Mouse (Mus musculus): ENCODE measurements around the gene Vsig1. TPM values are rescaled to one million over a fixed set of nuclear protein-coding genes. Genes with fewer than 3 reads are reported as not detected.

The Vsig1 gene
- polyA plus RNA-seq, 1 experiment = 0.06 TPM

DNA sequence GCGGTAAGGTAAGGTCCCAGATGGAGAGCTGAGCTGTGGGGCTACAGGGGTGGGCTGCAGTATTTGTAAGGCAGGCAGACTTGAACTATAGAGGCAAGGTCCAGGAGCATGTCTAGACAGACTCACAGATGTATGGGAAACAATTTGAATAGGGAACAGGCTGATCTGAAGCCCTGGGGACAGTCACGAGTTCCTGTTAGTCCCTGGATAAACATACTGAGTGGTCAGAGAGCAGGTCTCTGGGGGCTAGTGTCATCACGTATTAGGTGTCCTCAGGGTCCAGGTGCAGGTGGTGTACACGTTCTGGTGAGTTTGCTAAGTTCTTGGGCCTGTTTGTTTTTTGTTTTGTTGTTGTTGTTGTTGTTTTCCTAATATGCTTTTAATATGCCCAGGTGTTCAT, 72.8 kb downstream of the Vsig1 start:
- Histone ChIP-seq H3K4me1 (ENCODE audit: control insufficient read depth, insufficient read depth, low read length) (peaks cover 21% of the 10 kb centered on the region; the same call in 1 of the 2 replicates), H3K27ac (ENCODE audit: insufficient read depth, low read depth, low read length) (0 out of 2 replicates have a peak overlapping the region, but pooled peaks have one; percentile 16), H3K27me3 (replicated peaks; ENCODE audit: control insufficient read depth, insufficient read depth, low read length) (no peaks in the 10 kb centered on the region), H3K36me3 (ENCODE audit: control insufficient read depth, insufficient read depth, low read length) (no peaks in the 10 kb centered on the region), H3K4me3 (ENCODE audit: insufficient read depth, low read depth, low read length) (no peak overlapping the region)
- TF ChIP-seq POLR2A (IDR thresholded peaks at IDR 0.05; ENCODE audit: low read depth, low read length) (no peak), CTCF (conservative IDR thresholded peaks at IDR 0.05; ENCODE audit: insufficient read depth, insufficient read length, low read depth, low read length) (no peak)
- DNase-seq = peak; percentile 2
- WGBS = 73% methylated on average over 4 of the region's 4 CpGs

GRCm38 (mm10) chrX:140983206-140983960, 76.0 kb downstream of the Vsig1 start:
- 21% methylated on average over 6 of the region's 6 CpGs for WGBS
- TF ChIP-seq POLR2A (IDR thresholded peaks at IDR 0.05; ENCODE audit: low read depth, low read length) (no peak), CTCF (conservative IDR thresholded peaks at IDR 0.05; ENCODE audit: insufficient read depth, insufficient read length, low read depth, low read length) (no peak)
- peaks cover 21% of the 10 kb centered on the region; the same call in 1 of the 2 replicates for H3K4me1 ChIP-seq (ENCODE audit: control insufficient read depth, insufficient read depth, low read length)
- H3K27me3 ChIP-seq (replicated peaks; ENCODE audit: control insufficient read depth, insufficient read depth, low read length) = no peaks in the 10 kb centered on the region
- H3K27ac ChIP-seq (ENCODE audit: insufficient read depth, low read depth, low read length) = peak overlapping the region; percentile 79
- DNase-seq = peak; percentile 62
- no peak overlapping the region for H3K4me3 ChIP-seq (ENCODE audit: insufficient read depth, low read depth, low read length)
- no peaks in the 10 kb centered on the region for H3K36me3 ChIP-seq (ENCODE audit: control insufficient read depth, insufficient read depth, low read length)

GRCm38 (mm10) chrX:140984795-140985194, 77.4 kb downstream of the Vsig1 start:
- no peak for DNase-seq
- TF ChIP-seq POLR2A (IDR thresholded peaks at IDR 0.05; ENCODE audit: low read depth, low read length) = no peak
- TF ChIP-seq CTCF (conservative IDR thresholded peaks at IDR 0.05; ENCODE audit: insufficient read depth, insufficient read length, low read depth, low read length) = no peak
- WGBS = 25% methylated on average over 6 of the region's 6 CpGs
- Histone ChIP-seq H3K27me3 (replicated peaks; ENCODE audit: control insufficient read depth, insufficient read depth, low read length) (no peaks in the 10 kb centered on the region), H3K36me3 (ENCODE audit: control insufficient read depth, insufficient read depth, low read length) (no peaks in the 10 kb centered on the region), H3K4me3 (ENCODE audit: insufficient read depth, low read depth, low read length) (no peak overlapping the region), H3K27ac (ENCODE audit: insufficient read depth, low read depth, low read length) (peak overlapping the region; percentile 56), H3K4me1 (ENCODE audit: control insufficient read depth, insufficient read depth, low read length) (peaks cover 21% of the 10 kb centered on the region; the same call in 1 of the 2 replicates)

DNA sequence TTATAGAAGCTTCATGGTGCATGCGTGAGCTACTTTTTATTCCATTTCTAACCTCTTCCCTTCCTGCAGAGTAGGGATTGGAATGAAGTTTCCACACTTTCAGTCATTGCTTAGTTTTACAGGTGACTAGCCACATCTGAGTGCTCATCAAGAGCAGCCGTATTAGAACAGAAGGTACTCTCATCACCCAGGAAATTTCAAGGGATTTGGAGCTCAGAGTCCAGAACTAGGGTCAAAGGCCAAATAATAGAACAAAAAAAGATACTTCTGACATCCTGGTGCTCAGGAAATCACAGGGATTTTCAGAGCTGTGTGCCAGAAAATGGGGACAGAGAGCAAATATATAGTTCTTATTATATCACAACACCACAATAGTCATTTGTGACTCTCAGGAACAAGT, 77.8 kb downstream of the Vsig1 start:
- DNase-seq = peak; percentile 57
- H3K27me3 ChIP-seq (replicated peaks; ENCODE audit: control insufficient read depth, insufficient read depth, low read length) = no peaks in the 10 kb centered on the region
- H3K4me3 ChIP-seq (ENCODE audit: insufficient read depth, low read depth, low read length) = no peak overlapping the region
- no peaks in the 10 kb centered on the region for H3K36me3 ChIP-seq (ENCODE audit: control insufficient read depth, insufficient read depth, low read length)
- 17% methylated on average over 2 of the region's 2 CpGs for WGBS
- H3K4me1 ChIP-seq (ENCODE audit: control insufficient read depth, insufficient read depth, low read length) = peaks cover 17% of the 10 kb centered on the region; the same call in 1 of the 2 replicates
- H3K27ac ChIP-seq (ENCODE audit: insufficient read depth, low read depth, low read length) = no peak overlapping the region; the same call in 1 of the 2 replicates
- TF ChIP-seq POLR2A (IDR thresholded peaks at IDR 0.05; ENCODE audit: low read depth, low read length) = no peak
- TF ChIP-seq CTCF (conservative IDR thresholded peaks at IDR 0.05; ENCODE audit: insufficient read depth, insufficient read length, low read depth, low read length) = no peak

Other genes starting within 250 kb of the Vsig1 start
- gene Mid2, start 243.0 kb upstream of the Vsig1 start, polyA plus RNA-seq (2012; rRNA removed) = 8.6 and 9.8 TPM in 2 replicates
- not detected in 2 replicates for gene Tex13b, start 94.2 kb upstream of the Vsig1 start, polyA plus RNA-seq (2012; rRNA removed)
- gene Psmd10, start 49.1 kb downstream of the Vsig1 start, polyA plus RNA-seq (2012; rRNA removed) = 7.9 and 11.0 TPM in 2 replicates
- gene Atg4a, start 49.3 kb downstream of the Vsig1 start, polyA plus RNA-seq (2012; rRNA removed) = 4.5 and 6.0 TPM in 2 replicates

Data from kidney, adult 2 months (tissue).